Mouse (Mus musculus): ENCODE results near the gene Mip. TPM values are rescaled to one million over a fixed set of nuclear protein-coding genes. Genes with fewer than 3 reads are reported as not detected.
A peak's percentile ranks its signal among the peaks of the same experiment; 100 is the strongest.

The Mip gene
- polyA plus RNA-seq, 1 experiment from 2014 or later: not detected

- Histone ChIP-seq H3K27me3 (ENCODE audit: control insufficient read depth, insufficient read depth, low read length) (0 out of 2 replicates have a peak, but pooled peaks cover 3% of the 10 kb centered on the region), H3K4me3 (ENCODE audit: low read length) (no peak overlapping the region), H3K36me3 (ENCODE audit: control insufficient read depth, insufficient read depth) (no peaks in the 10 kb centered on the region), H3K27ac (ENCODE audit: low read length) (no peak overlapping the region), H3K9ac (ENCODE audit: low read length) (no peak overlapping the region), H3K4me2 (ENCODE audit: low read depth, low read length) (no peak overlapping the region), H3K4me1 (ENCODE audit: control insufficient read depth, insufficient read depth, low read length) (peaks cover 7% of the 10 kb centered on the region), H3K9me3 (replicated peaks; ENCODE audit: control insufficient read depth, low read length) (no peaks in the 10 kb centered on the region)
- 80% methylated on average over 5 of the region's 5 CpGs for WGBS
- no peak for ATAC-seq (replicated peaks; ENCODE audit: extremely low read depth, insufficient read depth, low FRiP score)
Measured at GRCm38 (mm10) chr10:128214981-128215380, 10.7 kb upstream of the Mip start.

DNA sequence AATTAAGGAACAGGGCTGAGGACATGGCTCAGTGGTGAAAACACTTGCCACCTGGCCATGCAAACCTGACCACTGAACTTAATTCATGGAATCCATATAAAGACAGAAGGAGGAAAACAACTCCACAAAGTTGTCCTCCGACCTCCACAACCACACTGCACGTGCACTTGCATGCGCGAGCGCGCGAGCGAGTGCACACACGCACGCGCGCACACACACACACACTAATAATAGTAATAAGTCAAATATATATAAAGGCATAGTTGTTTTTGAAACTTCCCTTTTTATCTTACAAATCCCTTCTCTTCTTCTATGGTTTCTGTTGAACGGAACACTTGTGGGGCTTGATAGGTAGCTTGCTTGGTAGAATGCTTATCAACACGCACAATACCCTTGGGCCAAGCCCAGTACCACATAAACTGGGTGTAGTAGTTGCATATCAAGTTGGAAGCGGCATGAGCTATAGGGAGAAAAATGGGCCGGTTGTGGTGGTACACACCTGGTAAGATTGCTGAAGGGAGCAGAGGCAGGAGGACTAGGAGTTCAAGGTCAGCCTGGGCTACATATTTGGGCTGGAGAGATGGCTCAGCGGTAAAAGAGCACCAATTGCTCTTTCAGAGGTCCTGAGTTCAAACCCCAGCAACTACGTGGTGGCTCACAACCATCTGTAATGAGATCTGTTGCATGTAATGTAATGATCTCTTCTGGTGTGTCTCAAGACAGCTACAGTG is 7.1 kb upstream of the Mip start:
- WGBS: 88% methylated on average over 18 of the region's 18 CpGs
- Histone ChIP-seq H3K4me1 (ENCODE audit: control insufficient read depth, insufficient read depth, low read length) (no peaks in the 10 kb centered on the region), H3K9me3 (replicated peaks; ENCODE audit: control insufficient read depth, low read length) (no peaks in the 10 kb centered on the region), H3K9ac (ENCODE audit: low read length) (no peak overlapping the region), H3K27me3 (ENCODE audit: control insufficient read depth, insufficient read depth, low read length) (0 out of 2 replicates have a peak, but pooled peaks cover 1% of the 10 kb centered on the region), H3K4me3 (ENCODE audit: low read length) (no peak overlapping the region), H3K4me2 (ENCODE audit: low read depth, low read length) (no peak overlapping the region), H3K36me3 (ENCODE audit: control insufficient read depth, insufficient read depth) (no peaks in the 10 kb centered on the region), H3K27ac (ENCODE audit: low read length) (no peak overlapping the region)
- no peak for ATAC-seq (replicated peaks; ENCODE audit: extremely low read depth, insufficient read depth, low FRiP score)

DNA sequence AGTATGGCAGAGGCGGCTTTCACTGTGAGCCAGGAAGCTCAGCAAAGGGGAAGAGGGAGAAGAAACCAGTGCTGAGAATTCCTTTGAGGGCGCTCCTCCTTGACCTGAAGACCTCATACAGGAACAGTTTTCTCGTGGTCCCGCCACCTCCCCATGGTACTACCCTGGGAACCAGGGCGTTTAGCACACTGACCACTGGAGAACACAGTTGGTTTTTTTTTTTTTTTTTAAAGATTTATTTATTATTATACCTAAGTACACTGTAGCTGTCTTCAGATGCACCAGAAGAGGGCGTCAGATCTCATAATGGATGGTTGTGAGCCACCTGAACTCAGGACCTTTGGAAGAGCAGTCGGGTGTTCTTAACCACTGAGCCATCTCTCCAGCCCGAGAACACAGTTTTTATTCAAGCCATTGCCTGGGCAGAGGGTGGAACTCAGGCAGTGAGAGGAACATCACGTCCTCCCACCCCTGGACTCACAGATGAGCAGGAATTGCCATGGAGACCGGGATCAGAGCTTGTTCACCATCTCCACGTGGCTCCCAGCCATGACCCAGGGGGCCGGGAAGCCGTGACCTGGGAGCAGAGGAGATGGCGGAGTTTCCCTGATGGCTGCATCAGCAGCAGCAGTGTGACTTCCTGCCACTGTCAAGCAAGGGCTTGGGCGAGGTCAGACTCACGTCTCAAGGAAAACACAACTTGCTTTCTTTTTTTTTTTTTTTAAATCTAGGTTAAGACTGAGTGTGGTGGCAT is 3.9 kb upstream of the Mip start:
- no peak overlapping the region for H3K4me3 ChIP-seq (ENCODE audit: low read length)
- H3K9me3 ChIP-seq (replicated peaks; ENCODE audit: control insufficient read depth, low read length): no peaks in the 10 kb centered on the region
- ATAC-seq (replicated peaks; ENCODE audit: extremely low read depth, insufficient read depth, low FRiP score): no peak
- 51% methylated on average over 16 of the region's 16 CpGs for WGBS
- H3K9ac ChIP-seq (ENCODE audit: low read length): no peak overlapping the region
- no peaks in the 10 kb centered on the region for H3K27me3 ChIP-seq (ENCODE audit: control insufficient read depth, insufficient read depth, low read length)
- no peak overlapping the region for H3K4me2 ChIP-seq (ENCODE audit: low read depth, low read length)
- no peaks in the 10 kb centered on the region for H3K36me3 ChIP-seq (ENCODE audit: control insufficient read depth, insufficient read depth)
- no peaks in the 10 kb centered on the region for H3K4me1 ChIP-seq (ENCODE audit: control insufficient read depth, insufficient read depth, low read length)
- H3K27ac ChIP-seq (ENCODE audit: low read length): no peak overlapping the region

DNA sequence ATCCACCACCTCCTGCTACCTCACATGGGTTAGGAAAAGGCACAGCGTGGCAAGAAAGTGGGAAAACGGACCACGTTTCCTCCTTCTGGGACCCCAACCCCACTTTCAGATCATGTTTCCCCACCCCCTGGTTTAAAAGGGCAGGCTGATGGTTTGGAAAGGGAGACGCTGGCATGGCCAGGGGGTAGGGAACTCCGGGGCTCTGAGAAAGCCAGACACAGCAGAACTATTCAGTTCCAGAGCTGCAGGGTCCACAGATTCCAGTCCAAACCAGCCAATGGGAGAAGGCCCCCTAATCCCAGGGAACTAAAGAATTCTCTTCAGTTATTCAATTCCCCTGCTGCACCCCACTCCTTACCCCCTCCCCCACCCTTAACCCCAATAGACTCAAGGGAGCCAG is 574 bp upstream of the Mip start:
- no peak overlapping the region for H3K27ac ChIP-seq (ENCODE audit: low read length)
- no peaks in the 10 kb centered on the region for H3K36me3 ChIP-seq (ENCODE audit: control insufficient read depth, insufficient read depth)
- H3K27me3 ChIP-seq (ENCODE audit: control insufficient read depth, insufficient read depth, low read length): no peaks in the 10 kb centered on the region
- H3K4me2 ChIP-seq (ENCODE audit: low read depth, low read length): no peak overlapping the region
- H3K9ac ChIP-seq (ENCODE audit: low read length): no peak overlapping the region; the same call in 1 of the 2 replicates
- no peak for ATAC-seq (replicated peaks; ENCODE audit: extremely low read depth, insufficient read depth, low FRiP score)
- WGBS: 50% methylated on average over 5 of the region's 5 CpGs
- H3K4me1 ChIP-seq (ENCODE audit: control insufficient read depth, insufficient read depth, low read length): peaks cover 4% of the 10 kb centered on the region; the same call in 1 of the 2 replicates
- no peaks in the 10 kb centered on the region for H3K9me3 ChIP-seq (replicated peaks; ENCODE audit: control insufficient read depth, low read length)
- no peak overlapping the region for H3K4me3 ChIP-seq (ENCODE audit: low read length)

DNA sequence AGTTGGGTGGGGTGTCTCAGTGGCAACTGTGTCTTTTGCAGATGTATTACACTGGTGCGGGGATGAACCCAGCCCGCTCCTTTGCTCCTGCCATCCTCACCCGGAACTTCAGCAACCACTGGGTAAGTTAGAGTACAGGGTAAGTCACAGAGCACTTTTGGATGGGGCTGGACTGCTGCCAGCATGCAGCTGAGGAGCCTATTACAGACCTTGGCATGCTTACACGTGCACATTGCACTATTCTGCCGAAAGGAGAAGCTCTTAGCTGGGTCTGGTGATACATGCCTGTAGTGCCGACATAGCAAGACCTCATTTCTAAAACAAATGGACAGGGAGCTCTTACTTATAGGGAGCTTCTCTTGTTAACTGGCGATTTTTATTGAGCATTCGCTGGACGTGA is 2.0 kb downstream of the Mip start:
- H3K4me3 ChIP-seq (ENCODE audit: low read length): no peak overlapping the region
- no peak overlapping the region for H3K4me2 ChIP-seq (ENCODE audit: low read depth, low read length)
- H3K9me3 ChIP-seq (replicated peaks; ENCODE audit: control insufficient read depth, low read length): no peaks in the 10 kb centered on the region
- 0 out of 2 replicates have a peak overlapping the region, but pooled peaks have one; percentile 25 for H3K9ac ChIP-seq (ENCODE audit: low read length)
- no peaks in the 10 kb centered on the region for H3K27me3 ChIP-seq (ENCODE audit: control insufficient read depth, insufficient read depth, low read length)
- no peak overlapping the region for H3K27ac ChIP-seq (ENCODE audit: low read length)
- WGBS: 69% methylated on average over 9 of the region's 9 CpGs
- no peak for ATAC-seq (replicated peaks; ENCODE audit: extremely low read depth, insufficient read depth, low FRiP score)
- H3K4me1 ChIP-seq (ENCODE audit: control insufficient read depth, insufficient read depth, low read length): peaks cover 10% of the 10 kb centered on the region
- no peaks in the 10 kb centered on the region for H3K36me3 ChIP-seq (ENCODE audit: control insufficient read depth, insufficient read depth)

DNA sequence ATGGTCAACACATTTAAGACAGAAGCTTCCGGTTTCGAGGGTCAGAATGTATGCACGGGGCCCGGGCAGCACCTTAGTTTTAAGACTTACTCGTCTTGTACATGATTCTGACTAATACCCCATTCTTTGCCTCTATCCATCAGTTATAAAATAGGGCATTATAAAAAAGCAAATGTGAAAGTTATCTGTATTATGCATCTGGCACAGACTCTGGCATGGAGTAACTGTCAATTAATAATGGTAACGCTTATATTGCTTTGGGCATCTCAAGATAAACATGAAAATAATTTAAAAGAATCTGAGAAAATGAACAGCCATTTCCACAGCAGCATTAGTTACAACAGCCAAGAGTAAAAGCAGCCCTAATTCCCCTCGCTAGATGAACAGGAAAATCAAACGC is 2.4 kb downstream of the Mip start:
- Histone ChIP-seq H3K4me1 (ENCODE audit: control insufficient read depth, insufficient read depth, low read length) (peaks cover 13% of the 10 kb centered on the region), H3K27ac (ENCODE audit: low read length) (no peak overlapping the region), H3K9ac (ENCODE audit: low read length) (0 out of 2 replicates have a peak overlapping the region, but pooled peaks have one; percentile 25), H3K4me2 (ENCODE audit: low read depth, low read length) (no peak overlapping the region), H3K36me3 (ENCODE audit: control insufficient read depth, insufficient read depth) (no peaks in the 10 kb centered on the region), H3K27me3 (ENCODE audit: control insufficient read depth, insufficient read depth, low read length) (no peaks in the 10 kb centered on the region), H3K9me3 (replicated peaks; ENCODE audit: control insufficient read depth, low read length) (no peaks in the 10 kb centered on the region), H3K4me3 (ENCODE audit: low read length) (no peak overlapping the region)
- no peak for ATAC-seq (replicated peaks; ENCODE audit: extremely low read depth, insufficient read depth, low FRiP score)
- 91% methylated on average over 8 of the region's 8 CpGs for WGBS

- 79% methylated on average over 12 of the region's 12 CpGs for WGBS
- no peaks in the 10 kb centered on the region for H3K9me3 ChIP-seq (replicated peaks; ENCODE audit: control insufficient read depth, low read length)
- H3K36me3 ChIP-seq (ENCODE audit: control insufficient read depth, insufficient read depth): no peaks in the 10 kb centered on the region
- H3K4me2 ChIP-seq (ENCODE audit: low read depth, low read length): no peak overlapping the region
- no peak overlapping the region for H3K27ac ChIP-seq (ENCODE audit: low read length)
- no peak for ATAC-seq (replicated peaks; ENCODE audit: extremely low read depth, insufficient read depth, low FRiP score)
- peaks cover 13% of the 10 kb centered on the region for H3K4me1 ChIP-seq (ENCODE audit: control insufficient read depth, insufficient read depth, low read length)
- H3K9ac ChIP-seq (ENCODE audit: low read length): no peak overlapping the region
- no peaks in the 10 kb centered on the region for H3K27me3 ChIP-seq (ENCODE audit: control insufficient read depth, insufficient read depth, low read length)
- no peak overlapping the region for H3K4me3 ChIP-seq (ENCODE audit: low read length)
Measured at GRCm38 (mm10) chr10:128230582-128230981, 4.9 kb downstream of the Mip start.

GRCm38 (mm10) chr10:128231146-128231545 is 5.5 kb downstream of the Mip start:
- H3K9ac ChIP-seq (ENCODE audit: low read length): peak overlapping the region; percentile 91
- no peaks in the 10 kb centered on the region for H3K36me3 ChIP-seq (ENCODE audit: control insufficient read depth, insufficient read depth)
- 17% methylated on average over 5 of the region's 5 CpGs for WGBS
- no peak for ATAC-seq (replicated peaks; ENCODE audit: extremely low read depth, insufficient read depth, low FRiP score)
- no peaks in the 10 kb centered on the region for H3K27me3 ChIP-seq (ENCODE audit: control insufficient read depth, insufficient read depth, low read length)
- no peaks in the 10 kb centered on the region for H3K9me3 ChIP-seq (replicated peaks; ENCODE audit: control insufficient read depth, low read length)
- H3K4me1 ChIP-seq (ENCODE audit: control insufficient read depth, insufficient read depth, low read length): peaks cover 14% of the 10 kb centered on the region
- peak overlapping the region; percentile 96 for H3K4me2 ChIP-seq (ENCODE audit: low read depth, low read length)
- H3K27ac ChIP-seq (ENCODE audit: low read length): peak overlapping the region; percentile 97
- peak overlapping the region; percentile 86 for H3K4me3 ChIP-seq (ENCODE audit: low read length)
